Mouse (Mus musculus): ENCODE results near the gene Ryr1.
"Not testable (repeated sequence)": the region's sequence is repeated elsewhere in the genome, so short reads cannot be mapped to it uniquely, and the experiment has no call there.

Ryr1 gene

GRCm38 (mm10) chr7:28992997-28993396 lies 132.0 kb downstream of the Ryr1 start:
- no peak for DNase-seq (ENCODE audit: low read depth in 1 of 2, low spot score in 2 of 2)

- DNase-seq (ENCODE audit: low read depth in 1 of 2, low spot score in 2 of 2) = no peak
Measured at GRCm38 (mm10) chr7:28991616-28992015, 133.4 kb downstream of the Ryr1 start.

- no peak for DNase-seq (ENCODE audit: low read depth in 1 of 2, low spot score in 2 of 2)
Measured at GRCm38 (mm10) chr7:28990766-28991273, 134.2 kb downstream of the Ryr1 start.

- no peak for DNase-seq (ENCODE audit: low read depth in 1 of 2, low spot score in 2 of 2)
Measured at GRCm38 (mm10) chr7:28985207-28985606, 139.8 kb downstream of the Ryr1 start.

- DNase-seq (ENCODE audit: low read depth in 1 of 2, low spot score in 2 of 2) = no peak
Measured at GRCm38 (mm10) chr7:28984452-28984851, 140.5 kb downstream of the Ryr1 start.

- no peak for DNase-seq (ENCODE audit: low read depth in 1 of 2, low spot score in 2 of 2)
Measured at GRCm38 (mm10) chr7:28983849-28984248, 141.1 kb downstream of the Ryr1 start.

- no peak for DNase-seq (ENCODE audit: low read depth in 1 of 2, low spot score in 2 of 2)
Measured at GRCm38 (mm10) chr7:28983141-28983564, 141.8 kb downstream of the Ryr1 start.

GRCm38 (mm10) chr7:28982274-28983013 lies 142.5 kb downstream of the Ryr1 start:
- DNase-seq (ENCODE audit: low read depth in 1 of 2, low spot score in 2 of 2) = peak in 1 of 2 experiments; percentile 49

GRCm38 (mm10) chr7:28981651-28982273 lies 143.2 kb downstream of the Ryr1 start, which contains the start of the genes Eif3k and Map4k1:
Gene Eif3k, minus strand, starts transcription at chr7:28981864.
Gene Map4k1, plus strand, starts transcription at chr7:28982050.
- DNase-seq (ENCODE audit: low read depth in 1 of 2, low spot score in 2 of 2) = peak; percentile 92 to 93

GRCm38 (mm10) chr7:28977556-28977955 lies 147.4 kb downstream of the Ryr1 start:
- no peak for DNase-seq (ENCODE audit: low read depth in 1 of 2, low spot score in 2 of 2)

- no peak for DNase-seq (ENCODE audit: low read depth in 1 of 2, low spot score in 2 of 2)
Measured at GRCm38 (mm10) chr7:28973025-28973424, 152.0 kb downstream of the Ryr1 start.

- DNase-seq (ENCODE audit: low read depth in 1 of 2, low spot score in 2 of 2) = peak; percentile 56 to 74
Measured at GRCm38 (mm10) chr7:28972542-28972985, 152.4 kb downstream of the Ryr1 start.

- DNase-seq (ENCODE audit: low read depth in 1 of 2, low spot score in 2 of 2) = no peak
Measured at GRCm38 (mm10) chr7:28971770-28972269, 153.2 kb downstream of the Ryr1 start.

- DNase-seq (ENCODE audit: low read depth in 1 of 2, low spot score in 2 of 2) = no peak
Measured at GRCm38 (mm10) chr7:28971029-28971428, 153.9 kb downstream of the Ryr1 start.

- DNase-seq (ENCODE audit: low read depth in 1 of 2, low spot score in 2 of 2) = no peak
Measured at GRCm38 (mm10) chr7:28969672-28970394, 155.1 kb downstream of the Ryr1 start.

GRCm38 (mm10) chr7:28969271-28969670 lies 155.7 kb downstream of the Ryr1 start:
- no peak for DNase-seq (ENCODE audit: low read depth in 1 of 2, low spot score in 2 of 2)

- DNase-seq (ENCODE audit: low read depth in 1 of 2, low spot score in 2 of 2) = not testable (repeated sequence)
Measured at GRCm38 (mm10) chr7:28968120-28968519, 156.9 kb downstream of the Ryr1 start.

- DNase-seq (ENCODE audit: low read depth in 1 of 2, low spot score in 2 of 2) = no peak
Measured at GRCm38 (mm10) chr7:28966751-28967505, 158.1 kb downstream of the Ryr1 start.

- DNase-seq (ENCODE audit: low read depth in 1 of 2, low spot score in 2 of 2) = no peak
Measured at GRCm38 (mm10) chr7:28966181-28966580, 158.8 kb downstream of the Ryr1 start.

GRCm38 (mm10) chr7:28965346-28965840 lies 159.6 kb downstream of the Ryr1 start:
- no peak for DNase-seq (ENCODE audit: low read depth in 1 of 2, low spot score in 2 of 2)

Measured in monocyte, adult 2 months (primary cell).